In genomic region chr8:105214104-105214503, GRCm38 (mm10) we compare ENCODE assay signal across 16 mouse cellular contexts. TPM values are rescaled to one million over a fixed set of nuclear protein-coding genes. Genes with fewer than 3 reads are reported as not detected.
DNase-seq lines count a peak whose midpoint lies in the region; TF ChIP-seq lines count a peak whose summit lies in the region.
"Had no signal": no experiment of that assay in that cellular context is flagged by ENCODE, and none has a peak within 500 bp of the region (broad histone marks: within the 10 kb centered on the region; RNA-seq: fewer than 3 reads in every experiment).

No protein-coding gene starts in this region.

- peak; percentile 35; the same call in 1 of the 2 replicates for TF ChIP-seq CTCF in gastrocnemius, adult 2 months (IDR thresholded peaks at IDR 0.05)
- TF ChIP-seq CTCF in left cerebral cortex, adult 2 months (IDR thresholded peaks at IDR 0.05): peak; percentile 8

- intact Hi-C loops in gastrocnemius, adult 2 months (cut with DNase I): no loop called here
- intact Hi-C loops in left cerebral cortex, adult 2 months (cut with DNase I): no loop called here

- H3K4me3 ChIP-seq in gastrocnemius, adult 2 months: no peak overlapping the region
- H3K4me3 ChIP-seq in left cerebral cortex, adult 2 months: no peak overlapping the region
- H3K4me3 ChIP-seq: embryonic facial prominence, embryonic 13.5 days; liver, embryonic 13.5 days had no signal

- no peak for DNase-seq in gastrocnemius, adult 2 months
- no peak for DNase-seq in gastrocnemius, postnatal 4 days (ENCODE audit: low spot score in 2 of 2)
- DNase-seq in left cerebral cortex, adult 2 months (ENCODE audit: extremely low spot score in 1 of 2, low spot score in 2 of 2): no peak
- DNase-seq in left cerebral cortex, adult 18-20 months (ENCODE audit: low spot score in 2 of 2): no peak
- DNase-seq in 3T3-L1 (ENCODE audit: low read depth, low spot score) (peak; percentile 51), R1 (ENCODE audit: low read depth, low spot score) (peak; percentile 50)
- no peak for DNase-seq in urinary bladder, postnatal 4 days (ENCODE audit: low spot score in 2 of 2)
- DNase-seq: adrenal gland, postnatal 36 days; cerebellum, adult 11-12 months; cerebellum, postnatal 14 days; gastrocnemius, postnatal 14 days; heart, postnatal 10 days; left cerebral cortex, postnatal 4 days; liver, embryonic 13.5 days; right cerebral cortex, postnatal 25 days had no signal

- no peak overlapping the region for H3K27ac ChIP-seq in gastrocnemius, adult 2 months
- no peak overlapping the region for H3K27ac ChIP-seq in left cerebral cortex, adult 2 months
- H3K27ac ChIP-seq: embryonic facial prominence, embryonic 13.5 days; liver, embryonic 13.5 days had no signal

RNA-seq across cellular contexts. Expression of gene D230025D16Rik, which starts 10.8 kb away (rescaled TPM):
- total RNA-seq in gastrocnemius, adult 2 months (2021): 10 to 100 TPM; 28.1 to 33.1 TPM
- total RNA-seq in gastrocnemius, postnatal 4 days (2021): 10 to 100 TPM; 16.2 to 16.5 TPM
- total RNA-seq in left cerebral cortex, adult 2 months (2021): 10 to 100 TPM; 37.9 to 38.3 TPM
- 10 to 100 TPM; 37.0 to 40.0 TPM for total RNA-seq in left cerebral cortex, adult 18-20 months (2021)

RNA-seq across cellular contexts. Expression of gene B3gnt9, which starts 40.8 kb away (rescaled TPM):
- 1 to 10 TPM; 1.8 to 3.5 TPM for total RNA-seq in gastrocnemius, adult 2 months (2021)
- 10 to 100 TPM; 14.9 to 15.3 TPM for total RNA-seq in gastrocnemius, postnatal 4 days (2021)
- 1 to 10 TPM; 2.1 to 2.8 TPM for total RNA-seq in left cerebral cortex, adult 2 months (2021)
- total RNA-seq in left cerebral cortex, adult 18-20 months (2021): 1 to 10 TPM; 3.0 to 3.5 TPM

RNA-seq across cellular contexts. Expression of gene Cbfb, which starts 43.6 kb away (rescaled TPM):
- 10 to 100 TPM; 58.9 to 76.8 TPM for total RNA-seq in gastrocnemius, adult 2 months (2021)
- total RNA-seq in gastrocnemius, postnatal 4 days (2021): 10 to 100 TPM; 48.5 to 55.6 TPM
- 10 to 100 TPM; 20.7 to 22.3 TPM for total RNA-seq in left cerebral cortex, adult 2 months (2021)
- total RNA-seq in left cerebral cortex, adult 18-20 months (2021): 10 to 100 TPM; 19.4 to 24.7 TPM

RNA-seq across cellular contexts. Expression of gene Tradd, which starts 50.3 kb away (rescaled TPM):
- total RNA-seq in gastrocnemius, adult 2 months (2021): 1 to 10 TPM; 2.4 to 2.9 TPM
- 10 to 100 TPM in 1 of 2 experiments, 1 to 10 TPM in 1; 6.6 to 10.2 TPM for total RNA-seq in gastrocnemius, postnatal 4 days (2021)
- total RNA-seq in left cerebral cortex, adult 2 months (2021): 1 to 10 TPM; 8.0 TPM
- 1 to 10 TPM; 7.6 to 8.9 TPM for total RNA-seq in left cerebral cortex, adult 18-20 months (2021)

RNA-seq across cellular contexts. Expression of gene Fbxl8, which starts 50.3 kb away (rescaled TPM):
- total RNA-seq in gastrocnemius, adult 2 months (2021): 1 to 10 TPM; 1.0 to 1.1 TPM
- 1 to 10 TPM; 2.2 to 2.7 TPM for total RNA-seq in gastrocnemius, postnatal 4 days (2021)
- total RNA-seq in left cerebral cortex, adult 2 months (2021): 1 to 10 TPM in 1 of 2 experiments, under 1 TPM in 1; 1.00 to 1.1 TPM
- 1 to 10 TPM; 1.1 to 1.6 TPM for total RNA-seq in left cerebral cortex, adult 18-20 months (2021)

Comparison
In these comparisons a context has a peak if more than half of its experiments do, and no peak if none do; other contexts are left out.
1. DNase-seq: peak in 3T3-L1 (single experiment) and R1 (single experiment); none in gastrocnemius, adult 2 months (single experiment), gastrocnemius, postnatal 4 days (0 of 2), left cerebral cortex, adult 2 months (0 of 2), left cerebral cortex, adult 18-20 months (0 of 2) and urinary bladder, postnatal 4 days (0 of 2).